Comparison of ENCODE assay signal across 11 mouse cellular contexts in the genomic region with DNA sequence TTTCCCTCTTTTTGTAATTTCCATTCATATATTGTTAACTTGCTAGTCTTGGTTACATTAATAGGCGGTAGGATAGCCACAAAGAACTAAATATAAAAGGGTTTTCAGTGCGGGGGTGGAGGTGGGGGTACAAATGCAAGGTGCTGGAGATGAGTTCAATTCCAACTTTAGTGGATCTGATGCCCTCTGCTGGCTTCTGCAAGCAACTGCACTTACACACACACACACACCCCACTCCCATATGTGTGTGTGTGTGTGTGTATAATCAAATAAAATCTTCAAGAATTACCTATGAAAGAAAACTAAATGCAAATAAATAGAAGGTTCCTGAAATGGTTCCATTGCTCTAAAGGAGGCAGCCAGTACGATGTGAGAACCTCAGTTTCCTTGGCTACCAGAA. TPM values are rescaled to one million over a fixed set of nuclear protein-coding genes. Genes with fewer than 3 reads are reported as not detected.
A peak's percentile ranks its signal among the peaks of the same experiment; 100 is the strongest.
DNase-seq lines count a peak whose midpoint lies in the region; ATAC-seq and TF ChIP-seq lines count a peak whose summit lies in the region.
"Had no signal": no experiment of that assay in that cellular context is flagged by ENCODE, and none has a peak within 500 bp of the region (broad histone marks: within the 10 kb centered on the region; RNA-seq: fewer than 3 reads in every experiment).

No protein-coding gene starts in this region.

- H3K9ac ChIP-seq in heart, adult 2 months (ENCODE audit: low read depth, low read length), result no peak overlapping the region
- H3K9ac ChIP-seq in heart, embryonic 12.5 days, result no peak overlapping the region
- H3K9ac ChIP-seq: heart, embryonic 13.5 days; limb, embryonic 12.5 days had no signal

- intact Hi-C loops in heart, adult 2 months (cut with DNase I), result loop anchor here (2.0 to 5.0 kb wide), 2 partner anchors 45 to 262 kb away; a partner anchor contains a TSS

- H3K36me3 ChIP-seq in heart, adult 2 months (ENCODE audit: control insufficient read depth, insufficient read depth, low read length), result no peaks in the 10 kb centered on the region
- H3K36me3 ChIP-seq in heart, embryonic 12.5 days, result no peaks in the 10 kb centered on the region
- H3K36me3 ChIP-seq in testis, adult 2 months (ENCODE audit: control insufficient read depth, insufficient read depth, low read length), result no peaks in the 10 kb centered on the region
- H3K36me3 ChIP-seq in splenic B cell, adult 2 months (ENCODE audit: control insufficient read depth, insufficient read depth, low read length, poor library complexity, severe bottlenecking), result no peaks in the 10 kb centered on the region
- H3K36me3 ChIP-seq: heart, embryonic 13.5 days; limb, embryonic 12.5 days had no signal

- no peak overlapping the region for H3K4me3 ChIP-seq in heart, adult 2 months
- no peak overlapping the region for H3K4me3 ChIP-seq in heart, embryonic 12.5 days
- no peak overlapping the region for H3K4me3 ChIP-seq in testis, adult 2 months (ENCODE audit: control insufficient read depth, low read depth, low read length)
- H3K4me3 ChIP-seq: heart, embryonic 13.5 days; limb, embryonic 12.5 days had no signal

- no peak for DNase-seq in heart, adult 2 months
- no peak for DNase-seq in testis, postnatal 14 days (ENCODE audit: low spot score)
- peak; percentile 48 to 60 for DNase-seq in cerebellum, postnatal 14 days
- DNase-seq in splenic B cell, adult 2 months (ENCODE audit: low read depth, low spot score), result peak; percentile 53
- DNase-seq in urinary bladder, postnatal 14 days (ENCODE audit: low spot score), result no peak
- no peak for DNase-seq in urinary bladder, adult 2 months (ENCODE audit: low spot score)

- no peak for TF ChIP-seq POLR2A in heart, adult 2 months (IDR thresholded peaks at IDR 0.05; ENCODE audit: insufficient read depth, low read depth, low read length)
- TF ChIP-seq POLR2A in testis, adult 2 months (IDR thresholded peaks at IDR 0.05; ENCODE audit: control insufficient read depth, low read depth, low read length), result no peak

- no peak overlapping the region for H3K4me2 ChIP-seq in heart, embryonic 12.5 days
- H3K4me2 ChIP-seq: heart, embryonic 13.5 days; limb, embryonic 12.5 days had no signal

- H3K4me1 ChIP-seq in heart, adult 2 months (ENCODE audit: control insufficient read depth, insufficient read depth, low read length), result no peaks in the 10 kb centered on the region
- no peaks in the 10 kb centered on the region for H3K4me1 ChIP-seq in heart, embryonic 12.5 days (replicated peaks)
- no peaks in the 10 kb centered on the region; the same call in 1 of the 2 replicates for H3K4me1 ChIP-seq in testis, adult 2 months (ENCODE audit: control insufficient read depth, insufficient read depth, low read length)
- H3K4me1 ChIP-seq: heart, embryonic 13.5 days; limb, embryonic 12.5 days had no signal

- no peak overlapping the region for H3K27ac ChIP-seq in heart, adult 2 months
- H3K27ac ChIP-seq in heart, embryonic 12.5 days (ENCODE audit: poor library complexity, severe bottlenecking), result no peak overlapping the region
- H3K27ac ChIP-seq in testis, adult 2 months (ENCODE audit: control insufficient read depth, insufficient read depth, low read depth, low read length), result no peak overlapping the region
- H3K27ac ChIP-seq: heart, embryonic 13.5 days; limb, embryonic 12.5 days had no signal

- peak; percentile 72 for TF ChIP-seq CTCF in heart, adult 2 months (IDR thresholded peaks at IDR 0.05)
- TF ChIP-seq CTCF in testis, adult 2 months (IDR thresholded peaks at IDR 0.05; ENCODE audit: control insufficient read depth, insufficient read depth, insufficient replicate concordance, low read depth, low read length), result peak; percentile 17; the same call in 1 of the 2 replicates

- ATAC-seq in heart, embryonic 12.5 days (ENCODE audit: insufficient number of reproducible peaks, low FRiP score), result no peak

- TF ChIP-seq EP300 in heart, adult 2 months (IDR thresholded peaks at IDR 0.05; ENCODE audit: insufficient read depth, low read depth, low read length), result no peak

- 47% methylated on average over 3 of the region's 3 CpGs for WGBS in heart, adult 2 months
- WGBS in heart, embryonic 12.5 days, result 56% methylated on average over 3 of the region's 3 CpGs

- no peaks in the 10 kb centered on the region for H3K79me2 ChIP-seq in heart, adult 2 months (replicated peaks; ENCODE audit: control insufficient read depth, insufficient read depth, low read length)

- no peaks in the 10 kb centered on the region for H3K9me3 ChIP-seq in heart, embryonic 12.5 days (replicated peaks)
- H3K9me3 ChIP-seq: heart, embryonic 13.5 days; limb, embryonic 12.5 days had no signal

- H3K27me3 ChIP-seq in heart, adult 2 months (ENCODE audit: control insufficient read depth, insufficient read depth, low read length), result peaks cover 6% of the 10 kb centered on the region
- peaks cover 48% of the 10 kb centered on the region for H3K27me3 ChIP-seq in heart, embryonic 12.5 days (replicated peaks)
- no peaks in the 10 kb centered on the region for H3K27me3 ChIP-seq in testis, adult 2 months (ENCODE audit: control insufficient read depth, insufficient read depth, low read length)
- no peaks in the 10 kb centered on the region for H3K27me3 ChIP-seq in splenic B cell, adult 2 months (ENCODE audit: control insufficient read depth, insufficient read depth, low read length, poor library complexity, severe bottlenecking)

RNA-seq across cellular contexts. Expression of a gene that starts 6.7 kb away (rescaled TPM):
- not detected for total RNA-seq in heart, adult 2 months (2021)
- not detected in 2 replicates for polyA plus RNA-seq in heart, adult 2 months (2012; rRNA removed)
- polyA plus RNA-seq in heart, embryonic 12.5 days (2016; fragmentation: Nextera tagmentation; extraction: Ambion mirVana), result not detected in 2 replicates
- 0.15 and 0.16 TPM in 2 replicates for polyA plus RNA-seq in testis, adult 2 months (2012; rRNA removed)
- not detected in 2 replicates for polyA plus RNA-seq in urinary bladder, adult 2 months (2012; rRNA removed)
- total RNA-seq: adrenal gland, adult 18-20 months had no signal
- polyA plus RNA-seq: heart, embryonic 13.5 days; limb, embryonic 12.5 days had no signal

RNA-seq across cellular contexts. Expression of a gene that starts 23.8 kb away (rescaled TPM):
- total RNA-seq in heart, adult 2 months (2021), result not detected
- polyA plus RNA-seq in heart, adult 2 months (2012; rRNA removed), result not detected in 2 replicates
- polyA plus RNA-seq in heart, embryonic 12.5 days (2016; fragmentation: Nextera tagmentation; extraction: Ambion mirVana), result not detected in 2 replicates
- polyA plus RNA-seq in testis, adult 2 months (2012; rRNA removed), result not detected in 2 replicates
- polyA plus RNA-seq in urinary bladder, adult 2 months (2012; rRNA removed), result not detected in 2 replicates
- total RNA-seq: adrenal gland, adult 18-20 months had no signal
- polyA plus RNA-seq: heart, embryonic 13.5 days; limb, embryonic 12.5 days had no signal

RNA-seq across cellular contexts. Expression of a gene that starts 27.9 kb away (rescaled TPM):
- under 1 TPM; 0.45 to 0.55 TPM for total RNA-seq in heart, adult 2 months (2021)
- polyA plus RNA-seq in heart, adult 2 months (2012; rRNA removed), result 0.33 and 0.38 TPM in 2 replicates
- 0.08 and 0.09 TPM in 2 replicates for polyA plus RNA-seq in heart, embryonic 12.5 days (2016; fragmentation: Nextera tagmentation; extraction: Ambion mirVana)
- polyA plus RNA-seq in testis, adult 2 months (2012; rRNA removed), result 0.09 and 0.11 TPM in 2 replicates
- polyA plus RNA-seq in urinary bladder, adult 2 months (2012; rRNA removed), result 0.70 and 0.75 TPM in 2 replicates
- polyA plus RNA-seq: limb, embryonic 12.5 days had no signal

RNA-seq across cellular contexts. Expression of a gene that starts 42.8 kb away (rescaled TPM):
- total RNA-seq in heart, adult 2 months (2021), result 10 to 100 TPM; 11.7 to 14.8 TPM
- polyA plus RNA-seq in heart, adult 2 months (2012; rRNA removed), result 7.8 and 10.0 TPM in 2 replicates
- polyA plus RNA-seq in heart, embryonic 12.5 days (2016; fragmentation: Nextera tagmentation; extraction: Ambion mirVana), result 18.1 and 18.4 TPM in 2 replicates
- polyA plus RNA-seq in testis, adult 2 months (2012; rRNA removed), result 75.9 and 80.8 TPM in 2 replicates
- 8.3 and 13.8 TPM in 2 replicates for polyA plus RNA-seq in urinary bladder, adult 2 months (2012; rRNA removed)

Comparison
In these comparisons a context has a peak if more than half of its experiments do, and no peak if none do; other contexts are left out.
1. DNase-seq: peak in cerebellum, postnatal 14 days (2 of 2) and splenic B cell, adult 2 months (single experiment); none in heart, adult 2 months (0 of 2), testis, postnatal 14 days (single experiment), urinary bladder, postnatal 14 days (single experiment) and urinary bladder, adult 2 months (single experiment).